Mouse (Mus musculus) heart, adult 11 months (tissue): ENCODE results near the gene Zc3h12a.

Source experiments
- DNase-seq: peaks from one replicate; pipeline ENCODE4 v3.0.0; 2022

Gene Zc3h12a

GRCm38 (mm10) chr4:125127305-125128084 is at the start of gene Zc3h12a:
Zc3h12a (minus strand) TSS chr4:125127840.
- peak; percentile 99 for DNase-seq

- no peak for DNase-seq
Observed at GRCm38 (mm10) chr4:125176639-125177165, 49.1 kb upstream of the Zc3h12a start.

- no peak for DNase-seq
Observed at GRCm38 (mm10) chr4:125176190-125176589, 48.5 kb upstream of the Zc3h12a start.

DNA sequence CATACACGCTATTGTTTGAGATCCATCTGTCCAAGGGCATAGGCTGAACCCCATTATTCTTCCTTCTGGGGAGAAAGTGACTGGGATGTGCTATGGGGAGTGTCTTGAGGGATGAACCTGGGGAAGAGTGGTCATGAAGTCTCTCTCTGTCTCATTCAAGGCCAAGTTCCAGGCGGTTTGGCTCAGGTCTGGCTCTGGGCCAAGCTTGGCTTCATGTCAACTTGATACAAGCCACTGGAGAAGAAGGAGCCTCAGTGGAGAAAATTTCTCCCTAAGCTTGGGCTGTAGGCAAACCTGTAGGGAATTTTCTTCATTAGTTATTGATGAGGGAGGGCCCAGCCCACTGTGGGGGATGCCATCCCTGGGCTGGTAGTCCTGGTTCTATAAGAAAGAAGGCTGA is 48.0 kb upstream of the Zc3h12a start:
- no peak for DNase-seq

GRCm38 (mm10) chr4:125174516-125175185 is 47.0 kb upstream of the Zc3h12a start:
- no peak for DNase-seq

- no peak for DNase-seq
Observed at GRCm38 (mm10) chr4:125173150-125173549, 45.5 kb upstream of the Zc3h12a start.

DNA sequence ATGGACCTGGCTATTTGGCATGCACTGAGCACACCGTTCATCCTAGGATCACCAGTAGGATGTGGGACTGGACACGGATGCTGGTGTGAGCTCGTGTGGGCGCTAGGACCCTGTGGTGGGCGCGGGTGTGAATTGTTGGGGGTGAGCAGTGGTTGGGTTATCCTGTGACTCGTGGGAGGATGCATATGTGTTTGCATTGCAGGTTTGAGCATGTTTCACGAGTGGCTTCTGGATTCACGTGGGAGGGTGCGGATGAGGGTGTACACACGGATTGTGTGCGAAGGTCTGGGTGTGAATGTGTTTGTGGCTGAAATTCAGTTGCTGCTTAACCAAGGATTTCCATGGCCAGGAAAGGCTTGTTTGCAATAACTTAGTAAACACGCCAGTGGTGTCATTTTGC is 45.1 kb upstream of the Zc3h12a start:
- DNase-seq, result no peak

- no peak for DNase-seq
Observed at GRCm38 (mm10) chr4:125167723-125168122, 40.1 kb upstream of the Zc3h12a start.

DNA sequence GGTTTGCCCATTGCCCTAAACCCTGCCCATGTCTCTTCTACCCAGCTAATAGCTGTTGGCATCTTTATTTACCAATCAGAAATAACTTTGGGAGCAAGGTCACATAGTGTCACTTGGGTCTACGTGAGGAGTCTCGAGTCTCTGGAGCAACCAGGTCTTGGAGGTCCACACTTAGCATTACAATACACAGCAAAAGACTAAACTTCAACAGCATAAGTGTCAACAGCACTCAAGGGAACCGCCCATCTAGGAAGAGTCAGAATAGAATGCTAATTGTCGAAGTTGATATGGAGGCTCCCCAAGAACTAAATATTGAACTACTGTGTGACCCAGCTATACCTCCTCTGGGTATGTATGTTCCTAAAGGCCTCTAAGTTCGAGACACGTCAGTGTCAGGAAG is 37.2 kb upstream of the Zc3h12a start:
- no peak for DNase-seq

DNA sequence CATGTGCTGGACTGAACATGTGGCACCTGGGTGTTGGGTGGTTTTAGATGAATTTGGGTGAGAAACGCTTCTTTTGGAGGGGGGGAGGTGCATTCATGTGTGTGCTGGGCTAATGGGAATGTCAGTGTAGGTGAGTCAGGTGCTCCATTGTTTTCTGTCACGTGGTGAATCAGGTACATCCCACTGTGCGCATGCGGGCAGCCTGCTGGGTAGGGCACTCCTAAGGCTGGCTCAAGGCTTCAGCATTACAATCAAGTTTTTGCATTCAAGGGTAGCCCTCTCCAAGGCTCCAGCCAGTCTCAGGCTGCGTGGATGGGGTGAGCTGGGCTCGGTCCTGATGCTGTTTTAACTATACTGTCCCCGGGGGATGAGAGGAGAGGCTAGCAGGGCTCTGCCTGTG is 35.1 kb upstream of the Zc3h12a start:
- no peak for DNase-seq

DNA sequence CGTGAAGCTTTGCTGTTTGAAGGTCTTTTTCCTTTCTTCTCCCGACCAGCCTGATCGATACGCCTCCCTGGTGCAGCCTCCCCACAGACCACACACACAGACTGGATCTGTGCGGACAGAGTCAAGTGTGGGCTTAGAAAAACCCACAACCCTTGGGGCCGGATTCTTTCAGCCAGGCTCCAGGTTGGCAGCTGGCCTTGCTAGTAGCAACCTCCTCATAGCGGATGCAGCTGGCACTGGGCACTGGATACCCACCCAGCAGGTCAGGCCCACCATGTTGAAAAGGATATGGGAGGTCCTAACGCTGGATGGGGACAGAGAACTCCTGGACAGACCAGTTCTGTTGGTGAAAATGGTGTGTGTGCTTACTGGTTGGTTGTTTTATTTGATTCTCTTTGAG is 33.8 kb upstream of the Zc3h12a start:
- no peak for DNase-seq

GRCm38 (mm10) chr4:125160951-125161331 is 33.3 kb upstream of the Zc3h12a start:
- DNase-seq, result no peak

DNA sequence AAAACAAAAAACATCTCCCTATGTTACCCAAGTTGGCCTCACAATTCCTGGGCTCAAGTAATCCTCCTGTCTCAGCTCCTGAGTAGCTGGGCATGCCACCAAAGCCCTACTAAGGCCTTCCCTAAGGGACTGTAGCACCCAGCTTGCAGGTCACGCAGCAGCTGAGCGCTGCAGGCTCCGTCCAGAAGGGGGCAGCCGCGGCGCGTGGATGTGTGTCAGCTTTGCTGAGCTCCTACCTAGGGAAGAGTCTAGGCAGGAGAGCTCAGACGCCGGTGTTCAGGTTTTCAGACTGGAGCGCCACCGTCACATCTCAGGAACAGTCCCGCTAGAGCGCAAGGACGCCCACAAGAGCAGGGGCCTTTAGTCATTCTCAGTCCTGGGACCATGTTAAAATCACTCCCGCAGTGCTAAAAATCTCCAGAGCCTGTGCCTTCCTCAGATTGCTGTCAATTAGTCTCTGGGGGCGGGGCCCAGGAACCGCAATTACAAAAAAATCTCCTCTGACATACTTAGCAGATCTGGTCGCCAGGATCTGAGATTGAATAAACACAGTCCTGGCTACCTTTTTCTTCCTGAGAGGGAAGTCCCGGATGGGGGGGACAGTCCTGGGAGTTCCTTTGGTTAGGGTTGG is 32.8 kb upstream of the Zc3h12a start:
- DNase-seq, result peak; percentile 94

DNA sequence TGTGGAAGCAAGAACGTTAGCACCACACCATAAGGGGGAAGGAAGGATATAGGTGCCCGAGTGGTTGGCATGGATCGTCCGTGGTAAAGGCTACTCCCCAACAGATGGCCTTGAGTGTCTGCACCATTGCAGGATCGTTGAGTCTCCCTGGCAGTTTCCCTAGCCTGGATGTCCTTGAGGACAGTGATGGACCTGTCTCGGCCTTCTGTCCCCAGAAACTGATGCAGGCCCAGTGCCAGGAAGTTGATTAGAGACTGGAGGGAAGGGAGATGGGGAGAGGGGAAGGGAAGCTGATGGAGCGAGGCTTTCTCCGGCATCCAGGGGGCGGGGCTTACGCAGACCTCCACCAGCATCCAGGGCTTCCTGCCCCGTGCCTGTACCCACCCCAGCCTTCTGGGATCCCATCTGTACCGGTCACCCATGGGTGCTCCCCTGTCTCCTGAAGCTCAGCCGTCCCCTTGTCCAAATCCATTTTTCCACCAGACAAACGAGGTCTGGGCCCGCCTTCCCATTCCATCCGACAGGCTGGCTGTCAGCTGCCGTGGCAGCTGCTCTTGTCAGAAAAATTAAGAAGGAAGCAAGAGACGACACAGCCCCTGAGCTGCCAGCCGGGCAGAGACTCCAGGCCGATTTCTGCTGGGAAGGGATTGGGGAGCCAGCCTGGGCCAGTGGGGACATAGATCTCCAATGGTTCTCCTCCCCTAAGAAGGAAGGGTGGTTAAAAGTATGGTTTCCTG is 31.1 kb upstream of the Zc3h12a start:
- no peak for DNase-seq

GRCm38 (mm10) chr4:125158081-125158480 is 30.4 kb upstream of the Zc3h12a start:
- no peak for DNase-seq

GRCm38 (mm10) chr4:125157322-125157721 is 29.7 kb upstream of the Zc3h12a start:
- DNase-seq, result no peak

- no peak for DNase-seq
Observed at GRCm38 (mm10) chr4:125155646-125156045, 28.0 kb upstream of the Zc3h12a start.

DNA sequence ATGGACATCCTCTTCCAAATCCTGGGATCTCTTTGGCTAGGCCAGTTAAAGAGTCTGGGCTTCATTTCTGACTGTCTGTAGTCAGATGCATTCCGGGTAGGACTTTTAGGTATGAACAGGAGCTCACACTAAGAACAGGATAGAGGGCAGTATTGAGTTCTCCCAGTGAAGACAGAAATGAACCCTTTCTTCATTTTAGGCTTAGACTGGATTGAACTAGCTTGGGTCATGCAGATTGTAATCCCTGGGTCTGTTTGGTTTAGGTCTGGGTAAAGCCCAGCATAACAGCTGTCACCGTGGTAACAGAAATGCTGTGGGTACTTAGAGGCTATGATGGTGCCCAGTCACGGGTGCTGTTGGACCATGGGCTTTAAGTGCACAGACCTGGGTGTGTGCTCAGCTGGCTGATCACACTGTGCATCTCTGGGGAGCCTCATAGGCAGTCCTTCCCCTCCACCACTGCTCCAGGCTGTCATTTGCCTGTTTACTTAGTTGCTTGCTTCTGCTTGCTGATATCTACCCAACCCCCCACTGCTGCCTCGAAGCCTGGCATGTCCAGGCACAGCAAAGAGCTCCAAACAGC is 26.1 kb upstream of the Zc3h12a start:
- no peak for DNase-seq

DNA sequence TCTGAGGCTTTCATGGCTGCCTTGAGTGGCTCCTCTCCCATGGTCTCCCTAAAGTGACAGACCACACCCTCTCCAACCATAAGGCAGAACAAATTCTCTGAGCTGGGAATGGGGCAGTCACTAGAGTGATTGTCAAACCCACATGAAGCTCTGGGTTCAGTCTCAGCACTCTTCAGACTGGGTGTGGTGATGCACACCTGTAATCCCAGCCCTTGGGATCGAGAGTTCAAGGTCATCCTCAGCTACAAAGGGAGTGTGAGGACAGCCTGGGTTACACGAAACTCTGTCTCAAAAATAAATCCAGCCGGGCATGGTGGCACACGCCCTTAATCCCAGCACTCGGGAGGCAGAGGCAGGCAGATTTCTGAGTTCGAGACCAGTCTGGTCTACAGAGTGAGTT is 24.8 kb upstream of the Zc3h12a start:
- DNase-seq, result no peak

- DNase-seq, result peak; percentile 95
Observed at GRCm38 (mm10) chr4:125149460-125149859, 21.8 kb upstream of the Zc3h12a start.

GRCm38 (mm10) chr4:125147970-125148369 is 20.3 kb upstream of the Zc3h12a start:
- no peak for DNase-seq

DNA sequence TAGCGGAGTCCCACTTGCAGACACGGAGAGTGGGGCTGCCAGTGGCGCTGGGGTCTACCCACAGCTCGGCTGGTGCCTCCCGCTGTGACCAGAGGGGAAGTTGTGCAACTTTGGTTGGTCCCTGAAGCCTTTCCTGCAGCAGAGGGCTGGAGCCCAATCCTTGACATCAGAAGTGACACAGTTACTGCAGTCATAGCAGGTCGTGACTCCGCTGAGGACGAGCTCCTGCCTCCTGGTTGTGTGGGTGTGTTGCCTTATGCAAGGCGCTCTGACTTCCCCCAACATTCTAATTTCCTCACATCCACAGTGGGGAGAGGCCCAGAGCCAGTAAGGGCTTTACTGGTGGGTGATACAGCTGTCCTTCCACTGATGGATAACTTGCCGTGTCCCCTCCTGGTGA is 17.6 kb upstream of the Zc3h12a start:
- peak; percentile 97 for DNase-seq

- DNase-seq, result no peak
Observed at GRCm38 (mm10) chr4:125144627-125145026, 17.0 kb upstream of the Zc3h12a start.
